In the genomic region with DNA sequence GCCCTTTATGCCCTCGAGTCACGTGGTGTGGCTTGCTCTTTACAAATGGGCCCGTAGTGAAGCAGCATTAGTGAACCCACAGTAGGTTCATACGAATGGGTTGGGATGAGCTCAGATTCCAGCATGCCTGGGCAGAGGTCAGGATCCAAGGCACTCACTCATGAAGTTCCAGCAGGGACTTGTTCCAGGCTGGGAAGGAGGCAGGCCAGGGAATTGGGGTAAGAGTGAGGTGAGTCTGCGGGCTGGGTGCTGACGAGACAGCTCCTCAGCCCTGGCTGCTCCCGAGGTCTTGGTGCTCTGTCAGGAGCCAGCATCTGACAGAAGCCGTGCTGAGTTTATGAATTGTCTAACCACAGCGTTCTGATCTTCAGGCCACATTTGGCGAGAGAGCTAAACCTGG, we compare ENCODE assay signal across 12 mouse cellular contexts.
DNase-seq lines count a peak whose midpoint lies in the region; ATAC-seq and TF ChIP-seq lines count a peak whose summit lies in the region.
"Had no signal": no experiment of that assay in that cellular context is flagged by ENCODE, and none has a peak within 500 bp of the region (broad histone marks: within the 10 kb centered on the region; RNA-seq: fewer than 3 reads in every experiment).

No protein-coding gene starts in this region.

- H3K36me3 ChIP-seq in heart, embryonic 16.5 days (ENCODE audit: control insufficient read depth, insufficient read depth), result no peaks in the 10 kb centered on the region
- H3K36me3 ChIP-seq in heart, adult 2 months (ENCODE audit: control insufficient read depth, insufficient read depth, low read length), result no peaks in the 10 kb centered on the region
- H3K36me3 ChIP-seq in limb, embryonic 15.5 days, result no peaks in the 10 kb centered on the region
- H3K36me3 ChIP-seq: G1E had no signal

- no peak overlapping the region for H3K27ac ChIP-seq in heart, embryonic 16.5 days (ENCODE audit: low read length)
- H3K27ac ChIP-seq in heart, adult 2 months, result no peak overlapping the region
- H3K27ac ChIP-seq in limb, embryonic 15.5 days, result 0 out of 2 replicates have a peak overlapping the region, but pooled peaks have one; percentile 30

- no peak for TF ChIP-seq EP300 in heart, adult 2 months (IDR thresholded peaks at IDR 0.05; ENCODE audit: insufficient read depth, low read depth, low read length)

- H3K4me1 ChIP-seq in heart, embryonic 16.5 days (ENCODE audit: control insufficient read depth, insufficient read depth, low read length), result peaks cover 6% of the 10 kb centered on the region
- H3K4me1 ChIP-seq in heart, adult 2 months (ENCODE audit: control insufficient read depth, insufficient read depth, low read length), result no peaks in the 10 kb centered on the region
- H3K4me1 ChIP-seq in limb, embryonic 15.5 days, result peaks cover 32% of the 10 kb centered on the region

- WGBS in heart, embryonic 16.5 days, result 43% methylated on average over 10 of the region's 10 CpGs
- 55% methylated on average over 10 of the region's 10 CpGs for WGBS in heart, adult 2 months
- 34% methylated on average over 10 of the region's 10 CpGs for WGBS in limb, embryonic 15.5 days

- intact Hi-C loops in heart, adult 2 months (cut with DNase I), result no loop called here

- TF ChIP-seq POLR2A in heart, adult 2 months (IDR thresholded peaks at IDR 0.05; ENCODE audit: insufficient read depth, low read depth, low read length), result no peak

- 0 out of 2 replicates have a peak, but pooled peaks cover 2% of the 10 kb centered on the region for H3K27me3 ChIP-seq in heart, embryonic 16.5 days (ENCODE audit: control insufficient read depth, insufficient read depth, low read length)
- H3K27me3 ChIP-seq in heart, adult 2 months (ENCODE audit: control insufficient read depth, insufficient read depth, low read length), result no peaks in the 10 kb centered on the region
- no peaks in the 10 kb centered on the region for H3K27me3 ChIP-seq in limb, embryonic 15.5 days

- no peak overlapping the region for H3K4me2 ChIP-seq in heart, embryonic 16.5 days (ENCODE audit: low read depth, low read length)
- H3K4me2 ChIP-seq in limb, embryonic 15.5 days, result no peak overlapping the region

- no peak for DNase-seq in heart, adult 2 months
- peak; percentile 7 for DNase-seq in WW6 (ENCODE audit: low read depth, low spot score)
- DNase-seq in fat pad, adult 2 months (ENCODE audit: extremely low read depth, low read depth, low spot score), result peak; percentile 52
- DNase-seq in thymus, postnatal 0 days (ENCODE audit: low spot score), result no peak
- no peak for DNase-seq in thymus, postnatal 4 days
- no peak for DNase-seq in layer of hippocampus, postnatal 25 days (ENCODE audit: extremely low spot score in 1 of 2, low spot score in 1 of 2)
- DNase-seq: cerebellum, adult 9-10 months; right cerebral cortex, postnatal 14 days had no signal

- no peak for TF ChIP-seq CTCF in heart, adult 2 months (IDR thresholded peaks at IDR 0.05)

- H3K9ac ChIP-seq in heart, embryonic 16.5 days (ENCODE audit: low read length), result no peak overlapping the region
- no peak overlapping the region for H3K9ac ChIP-seq in heart, adult 2 months (ENCODE audit: low read depth, low read length)
- no peak overlapping the region for H3K9ac ChIP-seq in limb, embryonic 15.5 days

- no peak overlapping the region for H3K4me3 ChIP-seq in heart, embryonic 16.5 days (ENCODE audit: low read length)
- H3K4me3 ChIP-seq in heart, adult 2 months, result no peak overlapping the region
- H3K4me3 ChIP-seq in limb, embryonic 15.5 days, result no peak overlapping the region

- H3K79me2 ChIP-seq in heart, adult 2 months (replicated peaks; ENCODE audit: control insufficient read depth, insufficient read depth, low read length), result no peaks in the 10 kb centered on the region

- no peaks in the 10 kb centered on the region for H3K9me3 ChIP-seq in heart, embryonic 16.5 days (replicated peaks; ENCODE audit: control insufficient read depth, low read length)
- no peaks in the 10 kb centered on the region for H3K9me3 ChIP-seq in limb, embryonic 15.5 days
- H3K9me3 ChIP-seq: G1E had no signal

- ATAC-seq in heart, embryonic 16.5 days (replicated peaks; ENCODE audit: extremely low read depth, insufficient read depth, low FRiP score), result peak; percentile 23
- no peak for ATAC-seq in limb, embryonic 15.5 days (ENCODE audit: insufficient number of reproducible peaks, low FRiP score, low TSS enrichment, low read depth)
- ATAC-seq: inflammation-experienced regulatory T-cells, adult 6 months had no signal

Comparison
In these comparisons a context has a peak if more than half of its experiments do, and no peak if none do; other contexts are left out.
1. DNase-seq: peak in WW6 (single experiment) and fat pad, adult 2 months (single experiment); none in heart, adult 2 months (0 of 2), thymus, postnatal 0 days (single experiment), thymus, postnatal 4 days (single experiment) and layer of hippocampus, postnatal 25 days (0 of 2).